In the genomic region with DNA sequence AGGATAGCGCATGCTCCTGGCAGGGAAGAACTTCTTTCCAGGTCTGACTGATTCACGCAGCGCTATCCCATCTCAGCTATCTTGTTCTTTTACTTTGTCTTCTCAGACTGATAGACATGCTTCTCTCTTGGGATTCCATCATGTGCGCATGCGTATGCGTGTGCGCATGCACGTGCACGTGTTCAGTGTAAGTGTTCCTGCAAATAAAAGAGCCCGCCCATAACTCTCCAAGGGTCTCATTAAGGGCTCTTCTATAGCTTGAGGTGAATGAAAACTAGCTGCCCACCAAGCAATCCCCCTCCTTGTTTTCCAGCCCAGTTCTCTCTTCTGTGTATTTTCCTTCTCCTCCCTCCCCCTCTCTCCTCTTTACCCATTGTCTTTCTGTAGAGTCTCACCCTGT, we compare ENCODE assay signal across 18 mouse cellular contexts.
DNase-seq lines count a peak whose midpoint lies in the region; ATAC-seq and TF ChIP-seq lines count a peak whose summit lies in the region.
"Had no signal": no experiment of that assay in that cellular context is flagged by ENCODE, and none has a peak within 500 bp of the region (broad histone marks: within the 10 kb centered on the region; RNA-seq: fewer than 3 reads in every experiment).

No protein-coding gene starts in this region.

- no peak overlapping the region for H3K9ac ChIP-seq in hindbrain, embryonic 13.5 days
- H3K9ac ChIP-seq in hindbrain, embryonic 14.5 days: no peak overlapping the region
- H3K9ac ChIP-seq in midbrain, embryonic 14.5 days (replicated peaks; ENCODE audit: low read length): no peak overlapping the region
- H3K9ac ChIP-seq in midbrain, postnatal 0 days (replicated peaks; ENCODE audit: low read length, poor library complexity, severe bottlenecking): no peak overlapping the region
- no peak overlapping the region for H3K9ac ChIP-seq in midbrain, embryonic 16.5 days (ENCODE audit: low read depth, low read length)
- H3K9ac ChIP-seq: hindbrain, embryonic 12.5 days had no signal

- WGBS in hindbrain, embryonic 13.5 days: 89% methylated on average over 10 of the region's 10 CpGs
- 88% methylated on average over 10 of the region's 10 CpGs for WGBS in hindbrain, embryonic 14.5 days
- WGBS in midbrain, embryonic 14.5 days: 77% methylated on average over 10 of the region's 10 CpGs
- 75% methylated on average over 10 of the region's 10 CpGs for WGBS in midbrain, postnatal 0 days
- WGBS in midbrain, embryonic 16.5 days: 69% methylated on average over 10 of the region's 10 CpGs

- no peaks in the 10 kb centered on the region for H3K36me3 ChIP-seq in hindbrain, embryonic 13.5 days
- H3K36me3 ChIP-seq in hindbrain, embryonic 14.5 days (replicated peaks; ENCODE audit: control insufficient read depth, insufficient read depth): no peaks in the 10 kb centered on the region
- H3K36me3 ChIP-seq in midbrain, embryonic 14.5 days (ENCODE audit: control insufficient read depth, insufficient read depth, low read length): no peaks in the 10 kb centered on the region
- no peaks in the 10 kb centered on the region for H3K36me3 ChIP-seq in midbrain, postnatal 0 days (ENCODE audit: insufficient read depth, low read length)
- no peaks in the 10 kb centered on the region for H3K36me3 ChIP-seq in midbrain, embryonic 16.5 days (ENCODE audit: control insufficient read depth, insufficient read depth, low read length)
- H3K36me3 ChIP-seq: hindbrain, embryonic 12.5 days had no signal

- H3K27ac ChIP-seq in hindbrain, embryonic 13.5 days: 0 out of 2 replicates have a peak overlapping the region, but pooled peaks have one; percentile 18
- H3K27ac ChIP-seq in hindbrain, embryonic 14.5 days: no peak overlapping the region
- peak overlapping the region; percentile 39 for H3K27ac ChIP-seq in midbrain, embryonic 14.5 days (replicated peaks; ENCODE audit: low read depth, low read length)
- H3K27ac ChIP-seq in midbrain, postnatal 0 days (ENCODE audit: low read depth, low read length): no peak overlapping the region
- peak overlapping the region; percentile 35; the same call in 1 of the 2 replicates for H3K27ac ChIP-seq in midbrain, embryonic 16.5 days (ENCODE audit: low read length)
- H3K27ac ChIP-seq: hindbrain, embryonic 12.5 days; hindbrain, postnatal 0 days had no signal

- no peak for DNase-seq in hindbrain, embryonic 14.5 days (ENCODE audit: low spot score)
- DNase-seq in midbrain, embryonic 14.5 days: peak; percentile 77
- DNase-seq in midbrain, postnatal 0 days (ENCODE audit: low spot score): no peak
- no peak for DNase-seq in ovary, postnatal 36 days (ENCODE audit: low spot score)
- DNase-seq: adrenal gland, adult 2 months; adrenal gland, postnatal 14 days; cerebellum, adult 18-20 months; cerebellum, adult 9-10 months; gastrocnemius, postnatal 10 days had no signal

- no peak for ATAC-seq in hindbrain, embryonic 13.5 days (ENCODE audit: low FRiP score)
- ATAC-seq in hindbrain, embryonic 14.5 days (ENCODE audit: low FRiP score): no peak
- no peak; the same call in 1 of the 2 replicates for ATAC-seq in midbrain, embryonic 14.5 days (ENCODE audit: low FRiP score, low TSS enrichment)
- no peak; the same call in 1 of the 2 replicates for ATAC-seq in midbrain, postnatal 0 days (ENCODE audit: low FRiP score)
- peak; percentile 48; the same call in 1 of the 2 replicates for ATAC-seq in midbrain, embryonic 16.5 days
- ATAC-seq: CD4-positive, CD25-positive, alpha-beta regulatory T cell, adult 4 months; forebrain, embryonic 14.5 days; hindbrain, postnatal 0 days; inflammation-experienced regulatory T-cells, adult 6 months; intestine, embryonic 16.5 days had no signal

- peaks cover 21% of the 10 kb centered on the region for H3K4me1 ChIP-seq in hindbrain, embryonic 13.5 days (replicated peaks)
- no peaks in the 10 kb centered on the region for H3K4me1 ChIP-seq in hindbrain, embryonic 14.5 days (replicated peaks; ENCODE audit: control insufficient read depth, insufficient read depth, low read length)
- H3K4me1 ChIP-seq in midbrain, embryonic 14.5 days (ENCODE audit: control insufficient read depth, insufficient read depth, low read length): no peaks in the 10 kb centered on the region
- H3K4me1 ChIP-seq in midbrain, postnatal 0 days (ENCODE audit: insufficient read depth, low read length): 0 out of 2 replicates have a peak, but pooled peaks cover 4% of the 10 kb centered on the region
- no peaks in the 10 kb centered on the region for H3K4me1 ChIP-seq in midbrain, embryonic 16.5 days (ENCODE audit: control insufficient read depth, insufficient read depth, low read length)

- H3K4me3 ChIP-seq in hindbrain, embryonic 13.5 days: no peak overlapping the region
- no peak overlapping the region for H3K4me3 ChIP-seq in hindbrain, embryonic 14.5 days (replicated peaks; ENCODE audit: low read length)
- H3K4me3 ChIP-seq in midbrain, embryonic 14.5 days (replicated peaks; ENCODE audit: low read depth, low read length): no peak overlapping the region
- H3K4me3 ChIP-seq in midbrain, postnatal 0 days (ENCODE audit: low read depth, low read length): no peak overlapping the region
- H3K4me3 ChIP-seq in midbrain, embryonic 16.5 days (ENCODE audit: low read depth, low read length): no peak overlapping the region
- H3K4me3 ChIP-seq: hindbrain, embryonic 12.5 days had no signal

- H3K4me2 ChIP-seq in hindbrain, embryonic 13.5 days: no peak overlapping the region
- no peak overlapping the region for H3K4me2 ChIP-seq in hindbrain, embryonic 14.5 days (replicated peaks)
- no peak overlapping the region for H3K4me2 ChIP-seq in midbrain, embryonic 14.5 days (ENCODE audit: low read length)
- H3K4me2 ChIP-seq in midbrain, postnatal 0 days (ENCODE audit: low read depth, low read length, poor library complexity, severe bottlenecking): no peak overlapping the region
- no peak overlapping the region for H3K4me2 ChIP-seq in midbrain, embryonic 16.5 days (ENCODE audit: low read length)
- H3K4me2 ChIP-seq: heart, embryonic 11.5 days; hindbrain, embryonic 12.5 days had no signal

- no peaks in the 10 kb centered on the region for H3K27me3 ChIP-seq in hindbrain, embryonic 13.5 days
- H3K27me3 ChIP-seq in hindbrain, embryonic 14.5 days (ENCODE audit: control insufficient read depth, insufficient read depth, low read length): no peaks in the 10 kb centered on the region
- H3K27me3 ChIP-seq in midbrain, embryonic 14.5 days (ENCODE audit: control insufficient read depth, insufficient read depth, low read length): no peaks in the 10 kb centered on the region
- no peaks in the 10 kb centered on the region for H3K27me3 ChIP-seq in midbrain, postnatal 0 days (ENCODE audit: insufficient read depth, low read length)
- no peaks in the 10 kb centered on the region for H3K27me3 ChIP-seq in midbrain, embryonic 16.5 days (ENCODE audit: control insufficient read depth, insufficient read depth, low read depth, low read length)
- H3K27me3 ChIP-seq: hindbrain, embryonic 12.5 days had no signal

- H3K9me3 ChIP-seq in hindbrain, embryonic 13.5 days: no peaks in the 10 kb centered on the region
- no peaks in the 10 kb centered on the region for H3K9me3 ChIP-seq in hindbrain, embryonic 14.5 days (ENCODE audit: control insufficient read depth, low read length)
- H3K9me3 ChIP-seq in midbrain, embryonic 14.5 days (ENCODE audit: control insufficient read depth, low read length): no peaks in the 10 kb centered on the region
- H3K9me3 ChIP-seq in midbrain, postnatal 0 days (ENCODE audit: low read length): no peaks in the 10 kb centered on the region
- H3K9me3 ChIP-seq in midbrain, embryonic 16.5 days (replicated peaks; ENCODE audit: control insufficient read depth, low read length, poor library complexity, severe bottlenecking): no peaks in the 10 kb centered on the region
- H3K9me3 ChIP-seq: hindbrain, embryonic 12.5 days had no signal

- no peak for TF ChIP-seq CTCF in midbrain, postnatal 0 days (IDR thresholded peaks at IDR 0.05)

Comparison
In these comparisons a context has a peak if more than half of its experiments do, and no peak if none do; other contexts are left out.
1. H3K27ac ChIP-seq: peak in hindbrain, embryonic 13.5 days (single experiment), midbrain, embryonic 14.5 days (single experiment) and midbrain, embryonic 16.5 days (single experiment); none in hindbrain, embryonic 14.5 days (single experiment) and midbrain, postnatal 0 days (single experiment).